Mouse (Mus musculus): ENCODE data around the gene Cacnb4. TPM values are rescaled to one million over a fixed set of nuclear protein-coding genes. Genes with fewer than 3 reads are reported as not detected.
A peak's percentile ranks its signal among the peaks of the same experiment; 100 is the strongest.

The Cacnb4 gene
- polyA plus RNA-seq, 1 experiment from 2014 or later: 1.5 TPM

DNA sequence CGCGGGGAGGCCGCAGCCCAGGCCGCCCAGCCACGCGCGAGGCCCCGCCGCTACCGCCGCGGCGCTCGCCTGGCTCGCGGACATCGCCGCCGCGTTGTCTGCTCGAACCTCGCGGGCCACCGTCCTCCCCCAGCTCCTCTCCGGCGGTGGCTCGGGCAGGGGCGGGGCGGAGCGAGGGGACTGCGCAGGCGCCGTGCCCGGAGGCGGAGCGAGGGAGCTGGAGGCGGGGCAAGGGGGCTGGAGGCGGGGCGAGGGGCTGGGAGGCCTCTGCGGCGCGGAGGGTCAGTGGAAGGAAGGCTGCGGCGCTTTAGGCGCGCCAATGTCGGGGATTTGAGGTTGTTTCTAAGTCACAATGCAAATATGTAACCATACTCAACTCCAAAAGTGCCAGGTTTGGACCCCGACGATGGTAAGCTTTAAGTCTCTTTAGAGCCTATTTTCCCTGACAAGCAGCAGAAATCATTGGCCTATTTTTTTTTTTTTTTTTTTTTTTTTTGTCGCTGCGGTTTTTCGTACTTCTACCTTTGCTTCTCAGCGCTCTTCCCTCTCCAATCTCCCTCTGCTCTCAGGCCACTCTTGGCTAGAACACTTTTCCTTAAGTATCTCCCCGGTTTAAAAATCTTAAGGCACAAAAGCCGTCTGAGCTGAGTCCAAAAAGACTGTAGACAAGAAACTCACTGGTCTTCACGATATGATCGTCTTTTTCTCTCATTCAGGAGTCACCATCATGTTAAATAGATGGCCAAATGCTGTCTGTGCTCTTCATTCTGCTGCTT, 251.7 kb downstream of the Cacnb4 start, which contains the start of gene Arl5a:
Gene Arl5a, minus strand, starts transcription at position 155 of the 776 bp plus-strand sequence.
- no peaks in the 10 kb centered on the region for H3K9me3 ChIP-seq (ENCODE audit: low read length)
- H3K27me3 ChIP-seq (replicated peaks; ENCODE audit: insufficient read depth, low read length): no peaks in the 10 kb centered on the region
- TF ChIP-seq CTCF (IDR thresholded peaks at IDR 0.05): no peak
- peak within 1 kb of the TSS; percentile 89 for H3K9ac ChIP-seq (replicated peaks; ENCODE audit: low read depth)
- ATAC-seq (peak; percentile 96), DNase-seq (ENCODE audit: low spot score) (peak; percentile 95)
- H3K4me2 ChIP-seq (replicated peaks; ENCODE audit: low read depth, low read length): peak within 1 kb of the TSS; percentile 61
- H3K36me3 ChIP-seq (ENCODE audit: insufficient read depth, low read length): no peaks in the 10 kb centered on the region
- peaks cover 16% of the 10 kb centered on the region; the same call in 1 of the 2 replicates for H3K4me1 ChIP-seq (ENCODE audit: insufficient read depth, low read depth, low read length)
- H3K27ac ChIP-seq (ENCODE audit: low read length): peak within 1 kb of the TSS; percentile 90
- peak within 1 kb of the TSS; percentile 96 for H3K4me3 ChIP-seq (ENCODE audit: low read depth, low read length)
- 1% methylated on average over 48 of the region's 57 CpGs for WGBS

DNA sequence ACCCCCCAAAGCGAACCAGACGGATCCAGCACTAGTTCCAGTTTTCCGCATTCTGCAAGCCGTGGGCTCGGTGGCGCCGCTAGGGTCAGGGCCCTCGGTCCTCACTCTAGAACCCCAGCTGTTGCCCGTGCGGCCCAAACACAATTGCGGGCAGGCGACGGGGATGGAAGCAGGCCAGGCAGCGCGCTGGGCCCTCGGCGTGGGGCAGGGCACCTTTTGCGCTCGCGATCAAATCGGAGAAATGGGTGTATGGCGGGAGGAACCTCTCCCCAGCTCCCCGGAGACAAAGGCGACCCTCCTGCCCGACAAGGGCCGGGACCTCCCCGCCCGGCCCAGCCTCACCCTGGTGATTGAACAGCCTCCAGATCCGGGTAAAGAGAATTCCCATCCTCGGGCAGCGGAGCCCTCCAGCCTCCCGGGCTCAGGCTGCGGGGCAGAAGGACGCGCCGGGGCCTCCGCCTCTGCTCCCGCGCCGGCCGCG, 252.3 kb downstream of the Cacnb4 start:
- Histone ChIP-seq H3K4me1 (ENCODE audit: insufficient read depth, low read depth, low read length) (peaks cover 18% of the 10 kb centered on the region; the same call in 1 of the 2 replicates), H3K27ac (ENCODE audit: low read length) (peak overlapping the region; percentile 90), H3K4me2 (replicated peaks; ENCODE audit: low read depth, low read length) (peak overlapping the region; percentile 61), H3K9me3 (ENCODE audit: low read length) (no peaks in the 10 kb centered on the region), H3K9ac (replicated peaks; ENCODE audit: low read depth) (peak overlapping the region; percentile 89), H3K27me3 (replicated peaks; ENCODE audit: insufficient read depth, low read length) (no peaks in the 10 kb centered on the region), H3K4me3 (ENCODE audit: low read depth, low read length) (peak overlapping the region; percentile 96), H3K36me3 (ENCODE audit: insufficient read depth, low read length) (no peaks in the 10 kb centered on the region)
- TF ChIP-seq EP300 (IDR thresholded peaks at IDR 0.05) (no peak), CTCF (IDR thresholded peaks at IDR 0.05) (no peak)
- ATAC-seq (peak; percentile 70), DNase-seq (ENCODE audit: low spot score) (peak; percentile 59)
- 2% methylated on average over 27 of the region's 42 CpGs for WGBS

DNA sequence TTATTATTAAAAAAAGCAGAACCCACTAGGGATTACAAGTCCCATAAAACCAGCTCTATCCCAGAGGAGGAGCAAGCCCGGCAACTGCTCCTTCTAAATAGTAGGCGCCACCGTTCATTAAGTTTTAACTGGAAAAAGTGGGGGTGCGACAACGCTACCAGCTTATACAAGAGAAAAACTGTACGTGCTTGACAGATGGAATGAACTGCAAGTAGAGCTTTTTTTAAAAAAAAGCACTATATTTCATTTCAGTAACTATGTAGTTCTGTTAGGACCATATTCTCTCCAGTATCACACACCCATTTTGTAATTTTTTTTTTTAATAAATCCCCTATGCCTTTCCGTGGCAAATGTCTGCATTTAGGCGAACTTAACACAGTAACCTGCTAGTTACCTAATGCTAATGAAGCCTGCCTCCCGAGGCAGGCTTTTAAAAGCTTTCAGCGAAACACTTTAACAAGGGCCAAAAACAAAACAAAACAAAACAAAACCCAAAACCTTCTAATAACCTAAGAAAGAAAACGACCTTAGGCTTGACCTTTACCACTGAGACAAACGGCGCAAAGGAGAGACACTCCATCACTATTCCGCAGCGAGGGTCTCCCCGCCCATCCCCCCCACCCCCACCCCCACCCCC, 252.9 kb downstream of the Cacnb4 start:
- no peak for ATAC-seq
- Histone ChIP-seq H3K36me3 (ENCODE audit: insufficient read depth, low read length) (no peaks in the 10 kb centered on the region), H3K9ac (replicated peaks; ENCODE audit: low read depth) (peak overlapping the region; percentile 89), H3K9me3 (ENCODE audit: low read length) (no peaks in the 10 kb centered on the region), H3K4me3 (ENCODE audit: low read depth, low read length) (peak overlapping the region; percentile 96), H3K4me2 (replicated peaks; ENCODE audit: low read depth, low read length) (peak overlapping the region; percentile 61), H3K4me1 (ENCODE audit: insufficient read depth, low read depth, low read length) (peaks cover 18% of the 10 kb centered on the region; the same call in 1 of the 2 replicates), H3K27ac (ENCODE audit: low read length) (0 out of 2 replicates have a peak overlapping the region, but pooled peaks have one; percentile 90), H3K27me3 (replicated peaks; ENCODE audit: insufficient read depth, low read length) (no peaks in the 10 kb centered on the region)
- TF ChIP-seq CTCF (IDR thresholded peaks at IDR 0.05) (no peak), EP300 (IDR thresholded peaks at IDR 0.05) (no peak)
- WGBS: 1% methylated on average over 15 of the region's 16 CpGs
- peak; percentile 40 for DNase-seq (ENCODE audit: low spot score)

DNA sequence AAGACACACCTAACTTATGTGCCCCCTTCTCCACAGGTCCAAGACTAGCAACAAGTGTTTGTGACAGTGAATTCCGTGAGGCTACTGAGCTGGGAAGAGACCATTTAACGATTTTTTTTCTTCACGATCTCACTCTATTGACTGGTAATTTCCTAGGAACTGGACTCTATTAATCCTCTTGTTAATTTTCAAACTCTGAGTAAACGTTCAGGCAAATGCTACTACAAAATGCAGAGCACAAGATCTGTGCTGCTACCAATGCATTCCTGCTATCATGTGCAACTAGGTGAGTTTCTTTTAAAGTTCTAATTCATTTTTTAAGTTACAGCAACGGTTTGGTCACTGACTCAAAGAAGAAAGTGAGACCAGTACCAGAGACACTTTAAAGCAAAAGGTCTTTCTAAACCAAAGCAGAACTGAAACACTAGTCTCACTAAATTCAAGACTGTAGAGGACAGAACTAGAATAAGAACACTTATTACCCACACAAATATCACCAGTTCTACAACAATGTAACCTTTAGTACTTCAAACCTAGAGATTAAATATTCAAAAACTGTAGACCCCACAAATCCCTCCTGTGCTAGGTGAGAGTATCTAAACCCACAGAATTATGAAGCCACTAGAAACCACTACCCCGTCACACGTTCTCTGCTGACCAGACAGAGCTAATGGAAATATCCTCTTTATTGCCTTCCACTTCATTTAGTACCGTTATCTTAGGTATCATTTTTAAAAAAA, 253.6 kb downstream of the Cacnb4 start:
- no peak for TF ChIP-seq CTCF (IDR thresholded peaks at IDR 0.05)
- no peak for TF ChIP-seq EP300 (IDR thresholded peaks at IDR 0.05)
- Histone ChIP-seq H3K9ac (replicated peaks; ENCODE audit: low read depth) (peak overlapping the region; percentile 89; the same call in 1 of the 2 replicates), H3K36me3 (ENCODE audit: insufficient read depth, low read length) (no peaks in the 10 kb centered on the region), H3K4me3 (ENCODE audit: low read depth, low read length) (peak overlapping the region; percentile 96), H3K4me1 (ENCODE audit: insufficient read depth, low read depth, low read length) (peaks cover 18% of the 10 kb centered on the region; the same call in 1 of the 2 replicates), H3K27me3 (replicated peaks; ENCODE audit: insufficient read depth, low read length) (no peaks in the 10 kb centered on the region), H3K4me2 (replicated peaks; ENCODE audit: low read depth, low read length) (peak overlapping the region; percentile 61), H3K27ac (ENCODE audit: low read length) (no peak overlapping the region), H3K9me3 (ENCODE audit: low read length) (no peaks in the 10 kb centered on the region)
- 32% methylated on average over 8 of the region's 8 CpGs for WGBS
- DNase-seq (ENCODE audit: low spot score) (no peak), ATAC-seq (no peak)

DNA sequence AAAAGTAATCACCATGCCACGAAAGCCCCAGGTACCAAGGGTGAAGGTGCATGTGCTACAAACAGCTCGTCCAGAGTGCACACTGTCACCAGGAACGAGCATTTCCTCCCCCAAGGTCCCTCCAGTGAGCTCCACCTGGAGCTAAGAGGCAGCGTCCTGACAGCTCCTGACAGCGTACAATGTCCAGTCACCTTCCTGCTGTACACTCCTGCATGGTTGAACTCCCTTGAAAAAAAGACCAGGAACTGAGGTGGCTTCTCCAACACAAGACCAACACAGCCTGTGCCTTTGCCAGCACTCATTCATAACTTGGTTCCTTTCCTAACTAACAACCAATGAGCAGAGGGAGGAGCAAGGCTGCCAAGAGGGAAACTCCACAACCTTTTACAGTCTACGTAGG, 255.4 kb downstream of the Cacnb4 start:
- no peak overlapping the region for H3K9ac ChIP-seq (replicated peaks; ENCODE audit: low read depth)
- H3K4me2 ChIP-seq (replicated peaks; ENCODE audit: low read depth, low read length): no peak overlapping the region; the same call in 1 of the 2 replicates
- H3K4me3 ChIP-seq (ENCODE audit: low read depth, low read length): no peak overlapping the region
- H3K36me3 ChIP-seq (ENCODE audit: insufficient read depth, low read length): no peaks in the 10 kb centered on the region
- peaks cover 18% of the 10 kb centered on the region; the same call in 1 of the 2 replicates for H3K4me1 ChIP-seq (ENCODE audit: insufficient read depth, low read depth, low read length)
- H3K27ac ChIP-seq (ENCODE audit: low read length): no peak overlapping the region
- H3K9me3 ChIP-seq (ENCODE audit: low read length): no peaks in the 10 kb centered on the region
- DNase-seq (ENCODE audit: low spot score): peak; percentile 43
- no peak for TF ChIP-seq EP300 (IDR thresholded peaks at IDR 0.05)
- TF ChIP-seq CTCF (IDR thresholded peaks at IDR 0.05): no peak
- 39% methylated on average over 6 of the region's 6 CpGs for WGBS
- no peaks in the 10 kb centered on the region for H3K27me3 ChIP-seq (replicated peaks; ENCODE audit: insufficient read depth, low read length)
- ATAC-seq: no peak

All from lung, postnatal 0 days (tissue).